Mouse (Mus musculus) mouse trophoblast stem cell (cell line): ENCODE measurements at regions not wholly inside any gene's neighbourhood (a gene's known extent, or its start where the extent isn't known, plus 50 kb on each side); places are given as distances from the start of the nearest gene placed in this dataset.

Experiments
- in situ Hi-C, 2 experiments: fragments of 300-500 bp; cut with MseI, MboI; formaldehyde crosslinking; loops; 2 replicates in 1 of 2; 3 replicates in 1 of 2; pipeline ENCODE4 v1.15.1; 2025

DNA sequence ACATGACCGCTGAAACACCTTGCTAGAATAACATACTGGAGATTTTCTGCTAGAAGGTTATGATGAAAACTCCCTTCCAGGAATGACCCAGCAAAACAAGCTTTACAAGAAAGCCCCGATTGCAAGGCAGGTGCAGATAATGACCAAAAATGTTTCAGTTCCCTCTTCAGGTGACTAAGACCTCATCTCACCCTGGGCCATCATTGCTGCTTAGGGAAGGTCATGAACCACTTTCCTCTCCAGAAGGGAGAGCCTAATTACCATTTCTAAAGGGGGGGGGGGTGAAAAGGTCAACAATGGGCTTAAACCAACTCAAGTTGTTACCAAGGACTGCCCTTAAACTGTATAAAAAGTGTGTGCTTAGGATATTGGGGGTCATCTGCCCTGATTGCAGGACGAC lies 59.8 kb upstream of the Speer4c start:
- in situ Hi-C loops = no loop called here

DNA sequence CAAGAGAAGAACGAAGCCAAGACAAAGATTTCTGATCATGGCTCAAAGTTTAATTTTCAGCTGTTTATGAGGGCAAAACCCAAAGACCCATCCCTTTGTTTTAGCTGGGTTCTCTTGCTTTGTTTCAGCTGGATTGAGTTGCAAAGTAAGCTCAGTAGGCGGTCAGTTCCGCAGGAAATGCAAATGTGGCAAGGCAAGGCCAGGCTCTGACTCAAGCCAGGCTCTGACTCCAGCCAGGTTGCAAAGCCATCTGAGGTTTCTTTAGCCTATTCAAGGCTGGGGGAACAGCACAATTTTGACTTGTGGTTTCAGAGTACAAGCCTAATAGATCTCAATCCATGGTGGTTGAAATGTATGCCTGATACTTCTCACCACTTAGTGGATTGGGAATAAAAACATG lies 60.5 kb upstream of the Speer4c start:
- in situ Hi-C loops = no loop called here

DNA sequence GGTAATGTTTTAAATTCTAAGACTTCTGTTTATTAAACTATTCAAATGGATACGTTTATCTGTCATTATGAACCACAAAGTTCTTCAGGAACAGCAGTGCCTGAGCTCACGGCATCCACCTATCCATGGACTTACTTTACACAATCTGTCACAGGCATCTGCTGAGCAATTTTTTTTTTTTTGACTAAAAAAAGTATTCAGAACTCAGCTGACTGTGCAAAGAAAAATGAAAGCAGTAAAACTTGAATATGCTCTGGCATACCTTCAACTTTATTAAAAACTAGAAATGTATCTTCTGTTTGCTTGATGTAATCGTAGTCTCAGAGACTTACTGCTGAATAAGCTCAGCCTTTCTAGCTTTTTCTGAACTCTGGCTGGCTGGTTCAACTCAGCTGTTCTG lies 62.0 kb upstream of the Speer4c start:
- in situ Hi-C loops = no loop called here

DNA sequence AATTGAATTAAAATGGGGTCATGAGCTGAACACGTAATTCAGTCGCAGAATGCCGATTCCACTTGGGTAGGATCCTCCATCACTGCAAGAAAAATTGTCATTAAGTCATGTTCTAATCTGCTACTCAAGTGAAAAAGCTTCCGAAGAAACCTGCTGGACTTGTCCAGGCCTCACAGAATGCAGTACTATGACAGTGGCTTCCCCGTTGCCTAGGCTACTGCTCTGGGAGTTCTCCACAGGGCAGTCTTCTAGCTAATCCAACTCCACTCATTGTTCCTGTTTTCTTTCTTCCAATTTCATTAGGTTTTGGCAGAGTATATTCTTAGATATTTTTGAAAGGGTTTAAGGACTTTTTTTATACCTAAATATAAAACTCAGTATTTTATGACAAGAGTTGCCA lies 89.5 kb upstream of the Speer4c start:
- in situ Hi-C loops = no loop called here

DNA sequence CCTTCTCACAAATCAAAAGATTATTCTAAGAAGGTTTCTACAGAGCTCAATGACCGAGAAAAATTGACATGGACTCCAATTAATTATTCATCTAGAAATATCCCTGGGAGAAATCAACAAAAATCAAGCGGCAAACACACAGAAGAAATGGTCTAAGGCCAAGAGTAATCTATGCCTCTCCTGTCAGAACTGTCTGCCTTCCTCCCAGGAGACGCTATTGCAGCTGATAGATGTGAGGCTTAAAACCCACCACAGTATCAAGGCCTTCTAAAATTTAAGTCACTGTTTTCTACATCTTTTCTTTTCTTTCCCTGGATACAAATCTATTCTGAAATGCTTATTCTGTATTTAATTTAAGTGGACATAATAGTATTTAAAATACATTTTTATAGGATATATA lies 102.8 kb upstream of the Speer4c start:
- in situ Hi-C loops = no loop called here

DNA sequence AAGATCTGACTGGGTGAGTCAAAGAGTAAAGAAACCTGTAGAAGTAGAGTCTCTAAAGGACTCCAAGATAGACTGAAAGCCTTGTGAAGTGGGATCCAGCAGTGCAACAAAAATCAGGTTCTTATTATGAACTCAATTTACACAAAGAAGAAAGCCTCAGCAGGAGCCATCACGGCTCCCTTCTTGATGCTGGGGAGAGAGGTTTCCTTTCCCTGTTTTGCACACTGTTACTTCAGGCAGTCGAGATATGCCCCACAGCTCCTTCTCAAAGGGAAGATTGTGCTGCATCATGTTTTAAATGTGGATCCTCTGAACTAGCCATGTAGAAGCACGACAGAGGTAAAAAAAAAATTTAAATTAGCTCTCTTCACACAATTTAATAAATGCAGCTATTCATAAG lies 103.3 kb upstream of the Speer4c start:
- in situ Hi-C loops = no loop called here

DNA sequence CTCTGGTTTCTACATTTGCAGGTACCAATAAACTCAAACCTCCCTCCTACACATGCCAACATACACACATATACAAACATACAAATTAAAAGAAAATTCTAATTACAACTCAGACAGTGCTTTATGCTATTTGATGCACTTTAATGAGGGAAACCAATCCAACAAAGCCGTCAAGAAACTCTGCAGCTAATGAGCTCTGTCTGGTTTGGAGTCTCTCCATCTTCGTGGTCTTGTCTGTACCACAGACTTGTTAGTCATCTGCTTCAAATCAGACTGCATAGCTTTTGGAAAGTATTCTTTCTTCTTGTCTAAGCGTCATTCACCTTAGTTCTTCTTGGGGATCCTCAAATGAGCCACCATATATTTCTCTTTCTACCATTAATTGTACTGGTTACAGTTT lies 108.9 kb upstream of the Speer4c start:
- in situ Hi-C loops = no loop called here

DNA sequence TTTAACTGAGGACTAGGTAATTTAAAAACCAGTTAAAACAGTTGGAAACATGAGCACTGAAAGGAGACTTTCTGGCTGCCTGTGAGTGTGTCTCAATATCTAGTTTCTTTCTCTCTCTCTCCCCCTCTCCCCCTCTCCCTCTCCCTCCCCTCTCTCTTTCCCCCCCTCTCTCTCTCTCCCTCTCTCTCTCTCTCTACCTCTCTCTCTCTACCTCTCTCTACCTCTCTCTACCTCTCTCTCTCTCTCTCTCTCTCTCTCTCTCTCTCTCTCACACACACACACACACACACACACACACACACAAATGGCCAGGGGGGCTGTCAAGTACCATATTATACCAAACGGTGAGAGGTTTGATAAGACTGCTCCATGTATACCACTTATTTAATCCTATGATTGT lies 103.0 kb upstream of the Cacna2d1 start:
- in situ Hi-C loops = loop anchor here (25.0 kb wide), 2 partner anchors 281 to 456 kb away; no protein-coding TSS in a partner anchor

DNA sequence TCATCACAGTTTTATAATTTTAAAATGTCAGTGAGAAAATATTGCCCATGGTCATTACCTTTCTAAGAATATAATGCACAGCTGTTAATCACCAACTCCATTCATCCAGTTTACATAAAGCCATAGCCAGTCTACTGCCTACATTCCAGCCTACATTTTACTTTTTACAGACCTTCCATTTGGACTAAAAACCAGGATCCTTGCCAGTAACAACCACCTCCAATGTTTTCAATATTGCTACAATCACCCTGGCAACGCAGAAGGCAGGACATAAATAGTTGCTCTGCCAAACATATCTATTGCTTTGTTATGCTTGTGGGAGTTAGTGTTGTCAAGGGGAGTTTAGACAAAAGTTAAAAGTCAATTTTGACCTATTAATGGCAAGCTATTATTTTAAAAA lies 102.2 kb upstream of the Cacna2d1 start:
- in situ Hi-C loops = loop anchor here (25.0 kb wide), 2 partner anchors 280 to 455 kb away; no protein-coding TSS in a partner anchor

DNA sequence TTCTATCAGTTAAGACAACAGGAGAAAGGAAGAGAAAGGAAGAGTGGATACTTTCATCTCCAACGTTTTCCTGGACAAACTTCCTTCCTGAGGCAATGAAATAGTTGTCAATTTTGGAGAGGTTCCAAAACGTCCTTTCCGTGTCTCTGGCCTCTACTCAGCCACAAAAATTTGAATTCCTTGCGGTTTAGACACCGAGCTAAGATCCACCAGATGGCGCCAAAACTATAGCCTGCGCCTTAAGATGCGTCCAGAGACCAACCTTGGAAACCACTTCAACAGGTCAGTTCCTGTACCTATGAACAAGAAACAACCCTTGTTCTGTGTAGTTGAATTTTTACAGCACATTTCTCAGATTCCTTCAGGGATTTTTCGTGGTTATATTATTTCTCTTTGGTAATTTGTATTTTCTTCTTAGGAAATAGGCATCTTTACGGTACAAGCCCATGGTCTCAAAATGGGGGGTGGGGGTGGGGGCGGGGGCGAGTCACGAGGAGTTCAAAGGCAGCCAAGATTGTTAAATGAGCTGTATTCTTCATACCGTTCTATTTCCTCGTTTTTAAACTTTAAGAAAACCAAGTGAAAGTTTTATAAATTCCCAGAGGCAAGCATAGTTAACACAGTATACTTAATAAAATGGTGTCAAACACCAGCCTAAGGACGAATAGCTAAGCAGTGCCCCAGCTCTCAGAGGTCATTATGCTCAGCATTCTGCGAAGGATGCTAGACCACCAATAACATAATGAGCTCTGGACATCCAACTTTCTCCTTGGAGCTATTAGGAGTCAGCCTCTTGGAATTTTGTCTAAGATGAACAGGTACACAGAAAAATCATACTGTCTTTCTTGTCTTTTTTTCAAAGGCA lies 96.2 kb upstream of the Cacna2d1 start:
- in situ Hi-C loops = loop anchor here (25.0 kb wide), 2 partner anchors 274 to 449 kb away; no protein-coding TSS in a partner anchor

DNA sequence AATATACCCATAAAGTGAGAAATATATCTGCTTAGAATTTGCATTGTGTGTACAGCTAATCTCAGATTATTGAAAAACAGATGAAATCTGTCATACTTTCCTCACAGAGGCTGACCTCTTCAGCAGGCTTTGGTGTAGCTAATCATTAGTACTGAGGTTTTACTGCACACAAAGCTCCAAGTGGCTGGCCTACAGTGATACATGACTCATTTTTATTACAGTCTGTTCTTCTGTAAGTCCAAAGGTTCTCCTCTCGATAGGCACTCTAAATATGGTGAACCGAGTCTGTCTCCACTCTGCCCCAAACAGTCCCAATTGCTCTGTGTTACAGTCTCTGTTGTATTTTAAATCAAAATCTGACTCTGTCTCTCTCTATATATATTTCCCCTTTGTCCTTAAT lies 87.7 kb upstream of the Cacna2d1 start:
- in situ Hi-C loops = loop anchor here (25.0 kb wide), 2 partner anchors 266 to 441 kb away; no protein-coding TSS in a partner anchor

DNA sequence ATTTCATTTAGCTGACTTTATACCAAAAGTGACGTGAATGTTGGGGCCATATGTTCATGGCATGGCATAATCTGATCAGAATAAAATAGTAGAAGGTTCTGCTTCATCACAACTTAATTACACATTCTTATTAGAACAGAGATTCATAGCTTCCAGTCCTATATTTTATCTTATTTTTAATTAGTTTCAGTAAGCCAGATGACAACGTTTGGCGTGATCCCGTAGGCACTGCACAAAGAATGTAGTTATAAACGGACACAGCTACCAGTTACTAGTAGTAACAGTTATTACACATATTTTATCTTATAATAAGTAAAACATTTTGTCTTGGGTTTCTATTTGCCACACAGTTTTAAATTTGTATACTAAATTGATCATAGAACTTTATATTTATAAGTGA lies 85.0 kb upstream of the Cacna2d1 start:
- in situ Hi-C loops = loop anchor here (25.0 kb wide), 2 partner anchors 263 to 438 kb away; no protein-coding TSS in a partner anchor

DNA sequence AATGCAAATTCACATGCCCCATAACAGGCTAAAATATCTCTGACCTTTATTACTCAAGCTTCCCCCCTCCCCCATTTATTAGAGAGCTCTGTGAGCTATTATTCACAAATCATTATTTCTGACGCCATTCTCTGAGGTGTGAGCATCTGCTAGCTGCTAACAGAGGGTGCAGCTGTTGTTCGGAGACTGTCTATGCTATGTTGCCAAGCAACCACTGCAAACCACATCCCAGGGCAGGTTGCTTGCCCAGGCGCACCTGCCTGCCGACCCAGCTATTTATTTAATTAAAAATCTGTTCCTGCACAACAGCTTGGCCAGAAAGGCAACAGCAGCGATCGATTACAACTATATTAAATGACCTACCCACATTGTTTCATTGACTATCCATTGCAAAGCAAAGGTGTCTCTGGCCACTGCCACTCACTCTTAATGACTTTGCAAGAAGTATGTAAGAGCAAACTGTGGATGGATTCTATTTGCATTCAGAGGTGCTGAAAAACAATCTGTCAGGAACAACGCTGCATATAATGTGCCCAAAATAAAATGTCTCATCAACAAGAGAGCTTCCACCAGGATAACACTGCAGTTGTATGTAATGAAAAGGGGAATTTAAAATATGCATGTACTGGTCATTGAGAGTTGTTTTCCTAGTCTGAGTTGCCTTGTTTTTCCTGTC lies 84.2 kb upstream of the Cacna2d1 start:
- in situ Hi-C loops = no loop called here

DNA sequence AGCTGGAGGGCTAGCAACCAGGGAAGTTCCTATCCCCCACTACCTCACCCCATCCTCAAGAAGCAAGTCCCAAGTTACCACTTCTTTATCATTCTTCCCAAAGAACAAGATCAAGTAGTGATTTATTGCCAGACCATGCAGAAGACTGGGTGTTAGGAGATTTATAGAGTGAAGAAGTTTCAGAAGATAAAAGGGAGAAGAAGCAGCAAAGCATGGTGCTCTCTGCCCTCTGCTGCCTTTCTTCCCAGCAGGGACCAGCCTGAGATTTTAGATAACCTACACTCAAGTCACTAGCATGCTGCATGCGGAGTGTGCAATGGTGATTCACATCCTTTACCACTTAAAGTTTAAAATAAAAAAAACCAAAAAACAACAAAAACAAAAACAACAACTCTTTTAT lies 79.7 kb upstream of the Cacna2d1 start:
- in situ Hi-C loops = no loop called here

DNA sequence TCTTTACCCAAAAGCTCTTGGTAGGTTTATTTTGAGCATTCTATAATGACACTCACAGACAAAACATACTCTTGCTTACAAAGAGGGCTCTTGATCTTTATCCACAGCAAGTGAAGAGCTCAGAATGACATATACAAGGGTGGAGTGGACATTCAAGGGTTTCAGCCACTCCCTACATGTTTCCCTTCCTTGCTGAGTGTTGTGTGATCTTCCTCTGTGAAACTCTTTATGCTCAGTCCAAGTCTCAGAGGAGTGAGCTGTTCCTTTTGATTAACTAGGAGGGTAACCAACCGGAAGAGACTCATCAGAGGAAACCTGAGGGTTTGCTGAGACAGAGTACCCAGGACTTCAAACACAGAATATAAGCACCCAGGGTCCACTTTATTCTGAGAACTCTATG lies 77.5 kb upstream of the Cacna2d1 start:
- in situ Hi-C loops = no loop called here

DNA sequence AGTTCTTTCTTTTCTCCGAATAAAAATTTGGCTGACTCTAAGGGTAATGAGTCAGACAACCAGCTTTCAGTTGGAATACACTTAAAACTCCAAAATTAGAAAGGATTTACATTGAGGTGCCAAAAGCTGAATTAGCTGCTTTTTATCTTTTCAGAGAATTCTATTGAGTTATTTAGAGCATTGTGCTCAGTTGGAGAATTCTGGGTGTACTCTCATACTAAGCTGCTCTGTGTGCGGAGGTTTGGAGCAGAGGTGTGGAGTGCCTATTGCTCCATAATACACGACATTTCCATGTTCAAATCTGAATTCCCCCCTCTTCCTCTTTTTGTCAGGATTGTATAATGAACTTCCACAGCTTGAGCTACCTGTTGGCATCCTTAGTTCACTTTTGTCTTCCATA lies 60.4 kb upstream of the Cacna2d1 start:
- in situ Hi-C loops = no loop called here

DNA sequence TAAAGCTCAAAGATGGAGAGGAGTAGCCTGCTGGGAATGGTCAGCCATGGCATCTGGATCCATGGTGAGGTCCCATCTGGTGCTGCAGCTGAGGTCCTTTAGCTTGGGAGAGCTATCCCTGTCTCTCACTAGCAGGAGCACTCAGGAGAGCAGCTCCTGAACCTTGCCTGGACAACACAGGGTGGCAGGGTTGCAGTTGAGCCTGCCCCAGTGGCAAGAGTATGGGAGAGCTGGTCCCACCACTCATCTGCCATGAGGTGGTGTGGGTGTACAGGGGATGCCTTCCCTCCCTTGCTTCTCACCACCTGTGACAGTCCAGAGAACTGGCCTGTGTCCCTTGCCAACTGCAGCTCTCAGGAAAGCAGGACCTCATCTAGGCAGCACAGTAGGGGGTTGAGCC lies 51.5 kb upstream of the Cacna2d1 start:
- in situ Hi-C loops = no loop called here
